Mouse (Mus musculus): ENCODE measurements around the gene Casr. TPM values are rescaled to one million over a fixed set of nuclear protein-coding genes. Genes with fewer than 3 reads are reported as not detected.

Gene Casr
- polyA plus RNA-seq, 1 experiment from 2014 or later: 0.13 TPM

GRCm38 (mm10) chr16:36469955-36470478, 91.9 kb downstream of the Casr start:
- no peaks in the 10 kb centered on the region for H3K27me3 ChIP-seq
- H3K9ac ChIP-seq (replicated peaks): no peak overlapping the region
- peaks cover 5% of the 10 kb centered on the region; the same call in 1 of the 2 replicates for H3K9me3 ChIP-seq
- H3K36me3 ChIP-seq: no peaks in the 10 kb centered on the region
- H3K4me1 ChIP-seq (replicated peaks): no peaks in the 10 kb centered on the region
- no peak for ATAC-seq (ENCODE audit: insufficient number of reproducible peaks, insufficient read depth, low FRiP score, low TSS enrichment, low read depth)
- WGBS: 4% methylated on average over 2 of the region's 2 CpGs
- H3K4me2 ChIP-seq: no peak overlapping the region
- H3K27ac ChIP-seq: no peak overlapping the region
- H3K4me3 ChIP-seq (replicated peaks): no peak overlapping the region

DNA sequence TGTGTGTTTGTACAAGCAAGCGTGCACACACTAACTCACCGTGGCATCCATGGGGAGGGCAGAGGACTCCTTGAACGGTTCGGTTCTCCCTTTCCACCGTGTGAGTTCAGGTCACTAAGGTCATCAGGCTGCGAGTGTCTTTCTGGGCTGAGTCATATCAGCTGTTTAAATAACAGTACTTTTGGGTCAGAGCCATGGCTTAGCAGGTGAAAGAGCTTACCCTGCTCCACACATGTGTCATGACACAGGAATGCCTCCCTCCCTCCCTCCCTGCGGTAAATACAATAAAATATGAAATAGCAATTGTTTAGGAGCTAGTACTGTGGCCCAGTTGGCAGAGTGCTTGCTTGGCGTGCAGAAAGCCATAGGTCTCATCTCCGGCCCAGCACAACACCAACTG, 92.6 kb downstream of the Casr start:
- Histone ChIP-seq H3K4me1 (replicated peaks) (no peaks in the 10 kb centered on the region), H3K27ac (no peak overlapping the region), H3K27me3 (no peaks in the 10 kb centered on the region), H3K4me2 (no peak overlapping the region), H3K9ac (replicated peaks) (no peak overlapping the region), H3K4me3 (replicated peaks) (no peak overlapping the region), H3K36me3 (no peaks in the 10 kb centered on the region), H3K9me3 (peaks cover 5% of the 10 kb centered on the region; the same call in 1 of the 2 replicates)
- WGBS: 90% methylated on average over 9 of the region's 9 CpGs
- ATAC-seq (ENCODE audit: insufficient number of reproducible peaks, insufficient read depth, low FRiP score, low TSS enrichment, low read depth): no peak

GRCm38 (mm10) chr16:36468862-36469261, 93.1 kb downstream of the Casr start:
- no peaks in the 10 kb centered on the region for H3K27me3 ChIP-seq
- H3K4me1 ChIP-seq (replicated peaks): no peaks in the 10 kb centered on the region
- no peak overlapping the region for H3K27ac ChIP-seq
- H3K4me3 ChIP-seq (replicated peaks): no peak overlapping the region
- H3K4me2 ChIP-seq: no peak overlapping the region
- H3K9ac ChIP-seq (replicated peaks): no peak overlapping the region
- ATAC-seq (ENCODE audit: insufficient number of reproducible peaks, insufficient read depth, low FRiP score, low TSS enrichment, low read depth): no peak
- peaks cover 5% of the 10 kb centered on the region; the same call in 1 of the 2 replicates for H3K9me3 ChIP-seq
- H3K36me3 ChIP-seq: no peaks in the 10 kb centered on the region
- 72% methylated on average over 4 of the region's 4 CpGs for WGBS

DNA sequence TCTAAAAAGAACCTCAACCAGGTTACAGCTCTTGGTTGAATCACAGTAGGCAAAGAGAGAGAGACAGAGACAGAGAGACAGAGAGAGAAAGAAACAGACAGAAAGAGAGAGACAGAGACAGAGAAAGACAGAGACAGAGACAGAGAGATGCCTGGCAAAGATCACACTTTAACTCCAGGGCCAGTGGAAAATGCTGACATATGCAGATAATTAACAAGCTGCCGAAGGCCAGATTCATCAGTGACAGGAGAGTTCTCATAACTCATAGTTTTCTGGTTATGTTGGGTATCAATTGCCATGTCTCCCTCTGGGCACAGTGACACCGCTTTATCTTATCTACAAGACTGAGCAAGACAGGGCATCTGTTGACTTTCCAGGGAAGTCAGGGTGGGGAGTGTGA, 94.0 kb downstream of the Casr start:
- no peaks in the 10 kb centered on the region for H3K36me3 ChIP-seq
- H3K27ac ChIP-seq: no peak overlapping the region
- 70% methylated on average over 2 of the region's 2 CpGs for WGBS
- no peak overlapping the region for H3K4me3 ChIP-seq (replicated peaks)
- no peaks in the 10 kb centered on the region for H3K4me1 ChIP-seq (replicated peaks)
- H3K9ac ChIP-seq (replicated peaks): no peak overlapping the region
- no peak overlapping the region for H3K4me2 ChIP-seq
- no peaks in the 10 kb centered on the region for H3K27me3 ChIP-seq
- ATAC-seq (ENCODE audit: insufficient number of reproducible peaks, insufficient read depth, low FRiP score, low TSS enrichment, low read depth): no peak
- H3K9me3 ChIP-seq: peaks cover 5% of the 10 kb centered on the region; the same call in 1 of the 2 replicates

GRCm38 (mm10) chr16:36465436-36465835, 96.5 kb downstream of the Casr start:
- Histone ChIP-seq H3K9ac (replicated peaks) (no peak overlapping the region), H3K4me1 (replicated peaks) (no peaks in the 10 kb centered on the region), H3K36me3 (no peaks in the 10 kb centered on the region), H3K27ac (no peak overlapping the region), H3K9me3 (peaks cover 5% of the 10 kb centered on the region; the same call in 1 of the 2 replicates), H3K4me2 (no peak overlapping the region), H3K27me3 (no peaks in the 10 kb centered on the region), H3K4me3 (replicated peaks) (no peak overlapping the region)
- no peak for ATAC-seq (ENCODE audit: insufficient number of reproducible peaks, insufficient read depth, low FRiP score, low TSS enrichment, low read depth)
- 97% methylated on average over 3 of the region's 3 CpGs for WGBS

DNA sequence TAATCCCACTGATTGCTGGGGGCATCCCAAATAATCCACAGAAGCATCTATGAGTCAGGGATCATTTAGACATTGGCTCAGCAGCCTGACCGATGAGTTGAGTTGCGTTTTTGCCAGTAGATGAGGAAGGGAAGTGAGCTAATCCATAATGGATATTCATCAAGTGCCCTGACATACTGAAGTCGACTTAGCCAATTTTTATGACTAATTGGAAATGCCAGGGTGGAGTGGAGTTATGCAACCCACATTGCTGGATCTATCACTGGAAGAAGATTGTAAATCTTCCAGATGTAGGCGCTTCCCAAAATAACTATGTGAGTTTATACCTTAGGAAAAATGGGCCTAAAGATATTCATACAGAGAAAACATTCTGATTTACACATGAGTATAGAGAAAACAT, 97.9 kb downstream of the Casr start:
- H3K27ac ChIP-seq: no peak overlapping the region
- no peaks in the 10 kb centered on the region for H3K36me3 ChIP-seq
- no peak overlapping the region for H3K9ac ChIP-seq (replicated peaks)
- H3K27me3 ChIP-seq: no peaks in the 10 kb centered on the region
- ATAC-seq (ENCODE audit: insufficient number of reproducible peaks, insufficient read depth, low FRiP score, low TSS enrichment, low read depth): no peak
- H3K4me2 ChIP-seq: no peak overlapping the region
- 82% methylated on average over 4 of the region's 4 CpGs for WGBS
- peaks cover 3% of the 10 kb centered on the region; the same call in 1 of the 2 replicates for H3K9me3 ChIP-seq
- no peaks in the 10 kb centered on the region for H3K4me1 ChIP-seq (replicated peaks)
- H3K4me3 ChIP-seq (replicated peaks): no peak overlapping the region

GRCm38 (mm10) chr16:36460426-36460825, 101.5 kb downstream of the Casr start:
- Histone ChIP-seq H3K4me1 (replicated peaks) (no peaks in the 10 kb centered on the region), H3K4me2 (no peak overlapping the region), H3K36me3 (no peaks in the 10 kb centered on the region), H3K9me3 (no peaks in the 10 kb centered on the region), H3K27me3 (no peaks in the 10 kb centered on the region), H3K27ac (no peak overlapping the region), H3K9ac (replicated peaks) (no peak overlapping the region), H3K4me3 (replicated peaks) (no peak overlapping the region)
- WGBS: 61% methylated on average over 2 of the region's 2 CpGs
- no peak for ATAC-seq (ENCODE audit: insufficient number of reproducible peaks, insufficient read depth, low FRiP score, low TSS enrichment, low read depth)

- H3K4me3 ChIP-seq (replicated peaks): no peak within 1 kb of the TSS
- H3K9me3 ChIP-seq: no peaks in the 10 kb centered on the region
- 75% methylated on average over 4 of the region's 4 CpGs for WGBS
- H3K4me2 ChIP-seq: no peak within 1 kb of the TSS
- no peak within 1 kb of the TSS for H3K9ac ChIP-seq (replicated peaks)
- no peak within 1 kb of the TSS for H3K27ac ChIP-seq
- ATAC-seq (ENCODE audit: insufficient number of reproducible peaks, insufficient read depth, low FRiP score, low TSS enrichment, low read depth): no peak
- no peaks in the 10 kb centered on the region for H3K4me1 ChIP-seq (replicated peaks)
- H3K27me3 ChIP-seq: no peaks in the 10 kb centered on the region
- H3K36me3 ChIP-seq: no peaks in the 10 kb centered on the region
Observed at GRCm38 (mm10) chr16:36455342-36455802, 106.6 kb downstream of the Casr start, which contains the start of gene Stfa3. Gene Stfa3, minus strand, starts transcription at chr16:36455392.

Other genes starting within 250 kb of the Casr start
- not detected in 2 replicates for gene BC117090, start 227.8 kb downstream of the Casr start, polyA plus RNA-seq (2016; fragmentation: Nextera tagmentation; extraction: Ambion mirVana)
- 1.6 and 2.7 TPM in 2 replicates for gene BC100530, start 194.4 kb downstream of the Casr start, polyA plus RNA-seq (2016; fragmentation: Nextera tagmentation; extraction: Ambion mirVana)
- not detected in 2 replicates for gene Stfa2, start 153.7 kb downstream of the Casr start, polyA plus RNA-seq (2016; fragmentation: Nextera tagmentation; extraction: Ambion mirVana)
- 0.60 and 0.83 TPM in 2 replicates for gene Stfa3, start 106.7 kb downstream of the Casr start, polyA plus RNA-seq (2016; fragmentation: Nextera tagmentation; extraction: Ambion mirVana)
- gene Cd86, start 103.9 kb upstream of the Casr start, polyA plus RNA-seq (2016; fragmentation: Nextera tagmentation; extraction: Ambion mirVana): 0.69 and 1.0 TPM in 2 replicates
- gene Ildr1, start 131.8 kb upstream of the Casr start, polyA plus RNA-seq (2016; fragmentation: Nextera tagmentation; extraction: Ambion mirVana): 0.66 and 0.93 TPM in 2 replicates
- 4.6 and 5.1 TPM in 2 replicates for gene Slc15a2, start 222.8 kb upstream of the Casr start, polyA plus RNA-seq (2016; fragmentation: Nextera tagmentation; extraction: Ambion mirVana)

Measured in limb, embryonic 12.5 days (tissue).